Mouse (Mus musculus) adrenal gland, postnatal 4 days (tissue): ENCODE data around the gene Rpl6. TPM values are rescaled to one million over a fixed set of nuclear protein-coding genes. Genes with fewer than 3 reads are reported as not detected.
"Not testable (repeated sequence)": the region's sequence is repeated elsewhere in the genome, so short reads cannot be mapped to it uniquely, and the experiment has no call there.

Experiments
- DNase-seq, 2 experiments: peaks; one replicate each; pipeline ENCODE4 v3.0.0; 2021 to 2022; ENCODE audit warnings: low spot score in 2 of 2, mixed read lengths in 2 of 2
- total RNA-seq, 2 experiments: library from RNA; stranded (reverse); gene quantifications; 2 replicates each; pipeline ENCODE4 v1.2.3; 2021

Rpl6 gene
- total RNA-seq, 2 experiments from 2014 or later = 1,172 to 1,181 TPM

- no peak for DNase-seq
These were observed 10.1 kb upstream of the Rpl6 start for GRCm38 (mm10) chr5:121194173-121194572.

- no peak for DNase-seq
These were observed 7.5 kb upstream of the Rpl6 start for GRCm38 (mm10) chr5:121196764-121197163.

- DNase-seq = no peak
These were observed 6.9 kb upstream of the Rpl6 start for GRCm38 (mm10) chr5:121197337-121197736.

GRCm38 (mm10) chr5:121198376-121198775 is 5.9 kb upstream of the Rpl6 start:
- DNase-seq = no peak

- DNase-seq = no peak
These were observed 2.5 kb upstream of the Rpl6 start for GRCm38 (mm10) chr5:121201739-121202138.

GRCm38 (mm10) chr5:121202467-121202866 is 1.8 kb upstream of the Rpl6 start:
- no peak for DNase-seq

GRCm38 (mm10) chr5:121205537-121206130 is 1.4 kb downstream of the Rpl6 start:
- not testable (repeated sequence) for DNase-seq

GRCm38 (mm10) chr5:121206540-121206939 is 2.3 kb downstream of the Rpl6 start:
- no peak for DNase-seq

GRCm38 (mm10) chr5:121206984-121207383 is 2.7 kb downstream of the Rpl6 start:
- no peak for DNase-seq

- no peak for DNase-seq
These were observed 5.7 kb downstream of the Rpl6 start for GRCm38 (mm10) chr5:121209755-121210600.

- DNase-seq = no peak
These were observed 6.3 kb downstream of the Rpl6 start for GRCm38 (mm10) chr5:121210601-121210924.

GRCm38 (mm10) chr5:121212108-121212507 is 7.8 kb downstream of the Rpl6 start:
- DNase-seq = no peak

- no peak for DNase-seq
These were observed 10.4 kb downstream of the Rpl6 start for GRCm38 (mm10) chr5:121214707-121215106.

- DNase-seq = peak; percentile 29 to 57
These were observed 11.3 kb downstream of the Rpl6 start for GRCm38 (mm10) chr5:121215380-121216125.

- DNase-seq = peak in 1 of 2 experiments; percentile 24
These were observed 11.8 kb downstream of the Rpl6 start for GRCm38 (mm10) chr5:121216126-121216446.

- DNase-seq = not testable (repeated sequence)
These were observed 12.5 kb downstream of the Rpl6 start for GRCm38 (mm10) chr5:121216584-121217312.

- no peak for DNase-seq
These were observed 13.0 kb downstream of the Rpl6 start for GRCm38 (mm10) chr5:121217313-121217634.

GRCm38 (mm10) chr5:121219190-121219589 is 14.9 kb downstream of the Rpl6 start:
- DNase-seq = no peak

GRCm38 (mm10) chr5:121219980-121220731 is 15.9 kb downstream of the Rpl6 start, which contains the start of gene Hectd4:
Gene Hectd4 (plus strand): TSS chr5:121220219.
- DNase-seq = peak; percentile 95 to 99

GRCm38 (mm10) chr5:121220732-121221301 is 16.5 kb downstream of the Rpl6 start:
- DNase-seq = no peak
